In the genomic region with DNA sequence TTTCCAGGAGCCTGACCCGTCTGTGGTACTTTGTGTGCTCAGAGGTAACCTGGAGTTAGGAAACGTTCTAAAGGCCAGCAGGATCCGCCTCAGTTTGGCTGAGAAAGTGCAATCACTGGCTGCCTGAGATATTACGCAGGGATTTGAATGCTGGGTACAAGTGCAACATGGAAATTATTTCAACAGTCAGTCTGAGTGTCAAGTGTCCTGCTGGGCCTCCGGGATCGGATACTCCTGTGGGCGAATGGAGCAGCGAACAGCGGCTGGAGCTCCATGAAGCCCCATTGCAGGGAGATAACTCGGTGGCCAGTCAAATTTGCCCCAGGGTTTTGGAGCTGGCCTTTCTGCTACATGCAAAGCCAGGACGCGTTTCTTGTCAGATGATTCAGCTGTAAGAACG, we compare ENCODE assay signal across 11 mouse cellular contexts.
DNase-seq lines count a peak whose midpoint lies in the region; ATAC-seq and TF ChIP-seq lines count a peak whose summit lies in the region.
"Had no signal": no experiment of that assay in that cellular context is flagged by ENCODE, and none has a peak within 500 bp of the region (broad histone marks: within the 10 kb centered on the region; RNA-seq: fewer than 3 reads in every experiment).

No protein-coding gene starts in this region.

- no peak for TF ChIP-seq CTCF in lung, adult 2 months (IDR thresholded peaks at IDR 0.05; ENCODE audit: insufficient read depth, low read length)

- no peak overlapping the region for H3K27ac ChIP-seq in heart, embryonic 10.5 days
- no peak overlapping the region for H3K27ac ChIP-seq in forebrain, embryonic 13.5 days
- H3K27ac ChIP-seq: limb, embryonic 10.5 days had no signal

- H3K9ac ChIP-seq in forebrain, embryonic 13.5 days = no peak overlapping the region

- H3K36me3 ChIP-seq in heart, embryonic 10.5 days = no peaks in the 10 kb centered on the region
- H3K36me3 ChIP-seq in forebrain, embryonic 13.5 days (ENCODE audit: poor library complexity, severe bottlenecking) = no peaks in the 10 kb centered on the region
- H3K36me3 ChIP-seq: limb, embryonic 10.5 days had no signal

- H3K4me3 ChIP-seq in heart, embryonic 10.5 days = no peak overlapping the region
- H3K4me3 ChIP-seq in lung, adult 2 months (replicated peaks; ENCODE audit: extremely low read depth, low read depth, low read length) = peak overlapping the region; percentile 32
- H3K4me3 ChIP-seq in forebrain, embryonic 13.5 days = no peak overlapping the region
- H3K4me3 ChIP-seq: limb, embryonic 10.5 days had no signal

- ATAC-seq in frontal cortex, adult (ENCODE audit: low TSS enrichment) = no peak
- ATAC-seq in forebrain, embryonic 13.5 days = no peak
- ATAC-seq: intestine, embryonic 16.5 days had no signal

- no peak overlapping the region for H3K4me2 ChIP-seq in forebrain, embryonic 13.5 days

- peak; percentile 60 for DNase-seq in heart, adult 8-10 months (ENCODE audit: low spot score)
- DNase-seq in heart, embryonic 10.5 days (ENCODE audit: low spot score) = no peak
- peak; percentile 86 for DNase-seq in adipocyte (ENCODE audit: low spot score)
- peak; percentile 91 for DNase-seq in fat pad, adult 2 months (ENCODE audit: extremely low read depth, low read depth, low spot score)
- DNase-seq in lung, adult 2 months = no peak
- DNase-seq in embryo, embryonic 10.5 days (ENCODE audit: low spot score) = no peak
- DNase-seq: thymus, postnatal 4 days had no signal

- no peak for TF ChIP-seq POLR2A in lung, adult 2 months (IDR thresholded peaks at IDR 0.05; ENCODE audit: borderline replicate concordance, extremely low read depth, low read depth, low read length)

- H3K27me3 ChIP-seq in heart, embryonic 10.5 days (ENCODE audit: insufficient read depth, poor library complexity, severe bottlenecking) = no peaks in the 10 kb centered on the region
- no peaks in the 10 kb centered on the region for H3K27me3 ChIP-seq in forebrain, embryonic 13.5 days

- H3K4me1 ChIP-seq in heart, embryonic 10.5 days = peaks cover 5% of the 10 kb centered on the region; the same call in 1 of the 2 replicates
- H3K4me1 ChIP-seq in lung, adult 2 months (ENCODE audit: control insufficient read depth, insufficient read depth, low read length) = no peaks in the 10 kb centered on the region
- H3K4me1 ChIP-seq in forebrain, embryonic 13.5 days = peaks cover 13% of the 10 kb centered on the region

- 79% methylated on average over 13 of the region's 13 CpGs for WGBS in heart, embryonic 10.5 days
- WGBS in lung, adult 2 months = 72% methylated on average over 13 of the region's 13 CpGs
- WGBS in forebrain, embryonic 13.5 days = 90% methylated on average over 13 of the region's 13 CpGs

- H3K9me3 ChIP-seq in heart, embryonic 10.5 days = no peaks in the 10 kb centered on the region
- no peaks in the 10 kb centered on the region for H3K9me3 ChIP-seq in forebrain, embryonic 13.5 days (replicated peaks)
- H3K9me3 ChIP-seq: limb, embryonic 10.5 days had no signal

Comparison
In these comparisons a context has a peak if more than half of its experiments do, and no peak if none do; other contexts are left out.
1. DNase-seq: peak in heart, adult 8-10 months (single experiment), adipocyte (single experiment) and fat pad, adult 2 months (single experiment); none in heart, embryonic 10.5 days (single experiment), lung, adult 2 months (single experiment) and embryo, embryonic 10.5 days (single experiment).